Mouse (Mus musculus): ENCODE results near the gene 2810408A11Rik.

2810408A11Rik gene

GRCm38 (mm10) chr11:69900471-69901405 lies at the start of gene 2810408A11Rik, which contains the start of gene Neurl4:
Gene 2810408A11Rik (minus strand): TSS chr11:69900987.
Gene Neurl4 (plus strand): TSS chr11:69901072.
- DNase-seq (ENCODE audit: low spot score): peak; percentile 84

- peak; percentile 62 for DNase-seq (ENCODE audit: low spot score)
These were observed 48.0 kb upstream of the 2810408A11Rik start for GRCm38 (mm10) chr11:69948763-69949150.

DNA sequence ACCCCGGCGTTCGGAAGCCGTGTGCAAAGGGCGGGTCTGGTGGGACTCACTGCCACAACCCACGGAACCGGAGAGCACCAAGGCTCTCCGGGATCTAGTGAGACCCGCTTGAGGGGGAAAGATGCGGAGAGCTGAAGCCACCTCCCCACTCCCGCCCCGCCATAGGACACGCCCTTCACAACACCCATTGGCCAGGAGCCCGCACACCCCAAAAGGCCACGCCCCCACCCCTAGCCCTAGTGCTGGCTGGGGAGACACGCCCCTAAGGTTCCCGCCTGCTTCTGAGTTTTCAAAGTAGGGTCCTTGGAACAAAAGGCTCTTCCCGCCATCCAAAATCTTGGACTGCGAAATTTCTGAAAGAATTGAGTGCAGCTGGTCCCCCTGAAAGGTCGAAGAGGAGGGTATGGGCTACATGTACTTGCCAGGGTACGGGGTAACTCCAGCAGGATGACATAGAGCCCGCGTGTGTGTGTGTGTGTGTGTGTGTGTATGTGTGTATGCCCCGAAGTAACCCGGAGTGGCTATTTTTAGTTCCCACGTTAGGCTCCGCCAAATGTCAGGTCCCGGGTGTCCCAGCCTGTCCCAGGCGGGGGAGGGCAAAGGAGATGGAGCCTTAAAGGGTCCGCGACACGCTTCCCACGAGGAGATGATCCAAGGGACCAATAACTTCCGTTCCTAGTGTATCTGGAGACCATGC lies 47.4 kb upstream of the 2810408A11Rik start, which contains the start of gene Slc2a4:
Gene Slc2a4, minus strand, starts transcription at position 123 of the 697 bp plus-strand sequence.
- no peak for DNase-seq (ENCODE audit: low spot score)

- DNase-seq (ENCODE audit: low spot score): no peak
These were observed 46.7 kb upstream of the 2810408A11Rik start for GRCm38 (mm10) chr11:69947337-69948065.

DNA sequence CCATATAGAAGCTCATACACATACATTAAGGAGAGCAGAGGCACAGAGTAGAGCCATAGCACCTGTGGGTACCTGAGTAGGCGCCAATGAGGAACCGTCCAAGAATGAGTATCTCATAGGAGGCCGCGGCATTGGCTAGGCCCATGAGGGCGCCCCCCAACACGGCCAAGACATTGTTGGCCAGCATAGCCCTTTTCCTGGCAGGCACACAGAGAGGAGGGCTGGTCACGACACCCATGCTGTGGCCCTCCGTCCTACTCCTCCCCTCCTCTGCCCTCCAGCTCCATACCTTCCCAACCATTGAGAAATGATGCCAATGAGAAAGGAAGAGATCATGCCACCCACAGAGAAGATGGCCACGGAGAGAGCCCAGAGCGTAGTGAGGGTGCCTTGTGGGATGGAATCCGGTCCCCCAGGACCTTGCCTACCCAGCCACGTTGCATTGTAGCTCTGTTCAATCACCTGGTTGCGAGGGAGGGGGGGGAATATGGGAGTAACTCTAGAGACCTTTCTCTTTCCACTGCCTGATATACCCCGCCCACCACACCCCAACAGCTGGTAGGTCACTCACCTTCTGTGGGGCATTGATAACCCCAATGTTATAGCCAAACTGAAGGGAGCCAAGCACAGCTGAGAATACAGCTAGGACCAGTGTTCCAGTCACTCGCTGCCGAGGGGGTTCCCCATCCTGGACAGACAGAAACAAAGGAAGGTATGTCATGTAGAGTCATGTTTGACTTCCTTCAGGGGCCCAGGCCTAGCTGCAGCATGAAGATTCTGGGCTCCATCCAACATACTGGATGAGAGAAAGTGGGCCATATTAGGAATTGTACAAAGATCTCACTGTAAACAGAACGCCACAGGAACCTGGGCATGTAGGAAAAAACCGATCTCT lies 45.5 kb upstream of the 2810408A11Rik start:
- no peak for DNase-seq (ENCODE audit: low spot score)

GRCm38 (mm10) chr11:69945216-69945615 lies 44.4 kb upstream of the 2810408A11Rik start:
- no peak for DNase-seq (ENCODE audit: low spot score)

GRCm38 (mm10) chr11:69940962-69941361 lies 40.2 kb upstream of the 2810408A11Rik start:
- no peak for DNase-seq (ENCODE audit: low spot score)

DNA sequence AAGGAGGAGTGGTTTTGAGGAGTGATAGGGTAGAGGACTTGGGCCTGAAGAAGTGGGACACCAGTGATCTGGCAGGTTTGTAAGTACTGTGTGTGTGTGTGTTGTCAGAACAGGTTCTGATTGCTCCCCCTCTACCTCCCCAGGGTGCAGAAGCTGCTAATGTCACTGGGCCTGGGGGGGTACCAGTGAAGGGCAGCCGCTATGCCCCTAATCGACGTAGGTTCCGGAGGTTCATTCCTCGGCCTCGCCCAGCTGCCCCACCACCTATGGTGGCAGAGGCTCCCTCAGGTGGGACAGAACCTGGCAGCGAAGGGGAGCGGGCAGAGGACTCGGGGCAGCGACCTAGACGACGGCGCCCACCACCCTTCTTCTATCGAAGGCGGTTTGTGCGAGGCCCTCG lies 38.9 kb upstream of the 2810408A11Rik start:
- no peak for DNase-seq (ENCODE audit: low spot score)

- no peak for DNase-seq (ENCODE audit: low spot score)
These were observed 38.4 kb upstream of the 2810408A11Rik start for GRCm38 (mm10) chr11:69939181-69939580.

DNA sequence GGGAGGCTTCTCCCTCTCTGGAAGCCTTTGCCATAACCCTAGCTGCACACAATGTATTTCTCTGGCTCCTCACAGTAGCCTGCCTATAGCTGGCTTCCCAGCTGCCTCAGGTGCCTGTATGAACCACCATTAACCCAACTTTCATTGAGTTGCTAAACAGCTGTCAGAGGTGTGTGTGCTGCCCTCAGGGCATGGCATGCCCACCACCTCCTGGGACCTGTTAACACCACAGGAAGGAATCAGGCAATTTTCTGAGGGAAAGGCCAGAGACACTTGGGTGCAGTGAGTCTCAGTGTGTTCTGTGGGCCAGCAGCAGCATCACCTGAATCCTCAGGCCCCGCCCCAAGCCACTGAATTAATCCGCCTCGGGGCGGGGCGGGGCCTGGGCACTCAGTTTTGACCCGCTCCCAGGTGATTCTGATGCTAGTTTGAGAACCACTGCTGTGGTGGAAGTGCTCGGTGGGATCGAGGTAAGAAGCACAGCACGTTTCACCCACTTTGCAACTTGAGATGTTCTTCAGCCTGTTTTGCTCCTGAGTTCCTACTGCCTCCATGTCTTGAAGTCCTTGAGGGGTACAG lies 37.7 kb upstream of the 2810408A11Rik start:
- DNase-seq (ENCODE audit: low spot score): no peak

GRCm38 (mm10) chr11:69937834-69938233 lies 37.0 kb upstream of the 2810408A11Rik start:
- DNase-seq (ENCODE audit: low spot score): no peak

DNA sequence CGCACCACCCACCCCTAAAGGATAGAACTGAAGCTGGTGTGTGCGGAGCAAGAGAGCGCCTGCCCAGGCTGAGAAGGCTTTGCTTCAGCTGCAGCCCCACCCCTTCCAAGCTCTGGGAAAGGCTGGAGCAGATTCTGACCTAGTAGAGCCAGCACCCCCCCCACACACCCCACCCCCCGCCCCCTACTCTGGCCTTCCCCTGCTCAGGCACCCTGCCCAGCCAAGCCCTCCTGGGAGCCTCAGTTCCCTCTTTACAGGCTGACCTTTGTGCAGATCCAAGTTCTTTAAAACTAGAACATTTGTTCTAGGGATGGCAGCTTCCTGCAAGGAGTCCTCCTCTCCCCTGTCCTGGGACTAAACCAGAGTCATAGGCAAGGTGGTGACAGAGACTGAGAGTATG lies 36.6 kb upstream of the 2810408A11Rik start:
- no peak for DNase-seq (ENCODE audit: low spot score)

DNA sequence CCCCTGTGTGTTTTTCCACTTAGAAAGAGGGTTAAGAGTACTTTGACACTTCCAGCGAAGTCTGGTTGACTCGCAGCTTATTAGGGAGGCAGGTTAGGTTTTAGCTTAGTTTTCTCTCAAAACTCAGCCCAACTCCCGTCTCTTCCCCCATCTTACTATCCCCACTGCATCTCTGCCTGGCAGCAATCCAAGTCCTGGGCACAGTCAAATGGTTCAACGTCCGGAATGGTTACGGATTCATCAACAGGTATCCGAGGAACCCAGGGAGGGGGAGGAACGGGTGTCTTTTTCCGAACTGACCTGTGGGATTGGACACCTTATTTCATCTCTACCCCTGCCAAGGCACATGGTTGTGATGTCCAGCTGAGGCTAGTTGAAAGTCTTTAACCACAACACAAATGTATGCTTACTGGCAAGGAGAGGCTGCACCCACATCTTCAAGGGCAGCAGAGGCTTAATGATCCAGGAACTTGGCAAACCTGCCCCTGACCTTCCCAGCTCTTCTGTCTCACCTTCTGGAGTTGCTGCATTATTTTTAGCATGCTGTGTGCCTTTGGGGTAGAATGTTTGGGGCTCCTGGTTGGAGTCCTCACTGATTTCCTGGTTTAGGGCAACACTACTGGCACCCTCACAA lies 36.0 kb upstream of the 2810408A11Rik start:
- no peak for DNase-seq (ENCODE audit: low spot score)

DNA sequence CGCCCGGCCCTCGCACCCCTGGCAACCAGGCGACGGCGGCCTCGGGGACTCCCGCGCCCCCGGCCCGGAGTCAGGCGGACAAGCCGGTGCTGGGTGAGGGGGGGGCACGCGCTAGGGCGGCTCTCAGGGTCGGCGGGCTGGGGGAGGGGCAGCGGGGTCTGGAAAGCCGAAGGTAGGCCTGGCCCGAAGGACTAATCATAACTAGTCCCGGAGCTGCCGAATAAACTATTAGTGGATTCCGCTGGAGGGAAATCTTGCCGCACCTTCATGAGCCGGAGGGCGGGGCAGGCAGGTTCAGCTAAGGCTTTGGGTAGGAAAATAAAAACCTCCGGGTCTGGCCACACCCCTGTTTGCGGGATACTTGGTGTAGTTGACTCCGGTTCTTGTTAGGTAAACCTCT lies 35.4 kb upstream of the 2810408A11Rik start:
- no peak for DNase-seq (ENCODE audit: low spot score)

DNA sequence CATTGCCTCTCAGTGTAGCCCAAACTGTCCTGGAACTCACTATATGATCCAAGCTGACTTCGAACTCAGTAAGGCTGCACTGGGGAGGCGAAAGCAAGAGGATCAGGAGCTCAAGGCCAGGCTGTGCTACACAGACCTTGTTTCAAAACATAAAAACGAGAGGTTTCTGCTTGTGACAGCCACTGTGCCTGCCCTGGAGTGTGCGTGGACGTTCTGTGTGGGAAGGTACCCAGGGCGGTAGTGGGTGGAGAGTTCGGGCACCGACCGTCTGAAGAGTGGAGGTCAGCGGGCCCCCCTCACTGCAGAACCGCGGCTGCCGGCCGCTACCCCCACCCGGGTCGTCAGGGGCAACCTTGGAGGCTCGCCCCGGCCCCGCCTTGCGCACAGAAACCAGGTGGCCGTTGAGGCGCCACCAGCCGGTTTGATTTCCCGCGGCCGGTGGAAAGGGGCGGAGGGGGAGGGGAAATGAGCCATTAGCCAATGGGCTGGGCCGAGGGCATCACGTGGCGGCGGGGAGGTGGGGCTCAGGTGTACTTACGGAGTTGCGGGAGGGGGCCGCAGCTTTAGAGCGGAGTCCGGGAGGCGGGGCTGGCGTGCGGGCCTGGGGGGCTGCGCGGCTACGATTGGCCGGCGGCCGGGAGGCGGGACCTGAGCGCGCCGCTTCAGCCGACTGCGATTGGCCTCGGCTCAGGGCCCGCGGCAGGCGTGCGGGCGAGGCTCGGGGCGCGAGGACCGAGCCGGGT lies 34.5 kb upstream of the 2810408A11Rik start, which contains the start of gene Ybx2:
Gene Ybx2, plus strand, starts transcription at position 660 of the 743 bp plus-strand sequence.
- DNase-seq (ENCODE audit: low spot score): no peak

DNA sequence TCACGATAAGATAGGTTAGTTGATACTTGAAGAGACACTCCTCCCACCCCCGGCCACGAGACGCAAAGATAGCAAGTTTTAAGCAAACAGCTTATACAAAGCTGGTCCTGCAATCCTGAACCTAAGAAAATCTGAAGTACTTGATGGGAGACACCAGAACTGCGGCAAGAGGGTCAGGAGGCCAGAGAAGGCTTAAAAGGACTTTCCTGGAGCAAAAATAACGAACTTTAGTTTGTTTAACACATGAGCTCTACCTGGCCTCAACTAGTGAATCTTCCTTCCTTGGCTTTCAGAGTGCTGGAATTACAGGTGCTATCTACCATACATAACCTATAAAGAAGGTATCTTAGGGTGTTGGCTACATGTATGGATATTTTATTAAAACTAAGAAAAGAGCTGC lies 33.9 kb upstream of the 2810408A11Rik start:
- DNase-seq (ENCODE audit: low spot score): no peak

- peak; percentile 82 for DNase-seq (ENCODE audit: low spot score)
These were observed 33.4 kb upstream of the 2810408A11Rik start for GRCm38 (mm10) chr11:69934169-69934568.

DNA sequence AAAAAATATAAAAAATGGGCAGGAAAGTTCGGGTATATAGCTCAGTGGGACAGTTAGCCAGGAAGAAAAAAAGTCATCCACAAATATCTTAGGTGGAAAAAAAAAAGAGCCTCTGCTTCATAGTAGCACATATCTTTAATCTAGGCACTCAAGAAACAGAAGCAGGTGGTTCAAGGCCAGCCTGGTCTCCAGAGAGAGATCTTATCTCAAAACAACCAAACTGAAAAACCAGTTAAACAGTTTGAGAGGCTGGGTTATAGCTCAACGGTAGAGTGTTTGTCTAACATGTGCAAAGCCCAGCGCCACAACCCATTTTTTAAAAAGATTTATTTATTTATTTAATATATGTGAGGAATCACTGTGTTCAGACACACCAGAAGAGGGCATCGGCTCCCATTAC lies 32.3 kb upstream of the 2810408A11Rik start:
- DNase-seq (ENCODE audit: low spot score): no peak

- no peak for DNase-seq (ENCODE audit: low spot score)
These were observed 31.5 kb upstream of the 2810408A11Rik start for GRCm38 (mm10) chr11:69932254-69932653.

- DNase-seq (ENCODE audit: low spot score): no peak
These were observed 31.0 kb upstream of the 2810408A11Rik start for GRCm38 (mm10) chr11:69931769-69932168.

Measured in layer of hippocampus, adult 9-10 months (tissue).